Mouse (Mus musculus) neural tube, embryonic 12.5 days (tissue): ENCODE results near the gene U2af1l4. TPM values are rescaled to one million over a fixed set of nuclear protein-coding genes. Genes with fewer than 3 reads are reported as not detected.
A peak's percentile ranks its signal among the peaks of the same experiment; 100 is the strongest.

Source experiments
- ATAC-seq: fragments of 200-750 bp; cut with Nextera tagmentation; 2 replicates; pipeline ENCODE4 v1.8.0; 2017; ENCODE audit warnings: low read depth, mild to moderate bottlenecking, moderate TSS enrichment, moderate library complexity; ENCODE audit not compliant: low FRiP score
- H3K27ac ChIP-seq: fragments of 300-500 bp; sonication (generic); 2 replicates; pipeline ENCODE4 v1.5.1; 2016
- H3K27me3 ChIP-seq: fragments of 300-500 bp; sonication (generic); replicated peaks from 2 replicates; pipeline ENCODE4 v1.6.1; 2016; ENCODE audit warnings: mild to moderate bottlenecking
- H3K36me3 ChIP-seq: fragments of 300-500 bp; sonication (generic); 2 replicates; pipeline ENCODE4 v1.6.1; 2016; ENCODE audit warnings: mild to moderate bottlenecking
- H3K4me1 ChIP-seq: fragments of 300-500 bp; sonication (generic); 2 replicates; pipeline ENCODE4 v1.6.1; 2016
- H3K4me2 ChIP-seq: fragments of 300-500 bp; sonication (generic); replicated peaks from 2 replicates; pipeline ENCODE4 v1.6.1; 2016; ENCODE audit warnings: mild to moderate bottlenecking
- H3K4me3 ChIP-seq: fragments of 300-500 bp; sonication (generic); 2 replicates; pipeline ENCODE4 v1.5.1; 2016
- H3K9ac ChIP-seq: fragments of 300-500 bp; sonication (generic); 2 replicates; pipeline ENCODE4 v1.6.1; 2016; ENCODE audit warnings: mild to moderate bottlenecking
- H3K9me3 ChIP-seq: fragments of 300-500 bp; sonication (generic); 2 replicates; pipeline ENCODE4 v1.6.1; 2016; ENCODE audit warnings: mild to moderate bottlenecking
- WGBS: fragments of 180-500 bp; shearing (Covaris S2); methylation state at CpG from one replicate; pipeline ENCODE4 v1.1.7; 2016; 5-methylcytosine and 5-hydroxymethylcytosine counted together
- polyA plus RNA-seq: library from polyadenylated mRNA; unstranded; fragments of >200 nt; fragmentation: Nextera tagmentation; extraction: Ambion mirVana; gene quantifications from 2 replicates; pipeline ENCODE4 v1.2.1, GENCODE M21; 2016

U2af1l4 gene
- polyA plus RNA-seq, 1 experiment from 2014 or later, result 87.9 TPM

DNA sequence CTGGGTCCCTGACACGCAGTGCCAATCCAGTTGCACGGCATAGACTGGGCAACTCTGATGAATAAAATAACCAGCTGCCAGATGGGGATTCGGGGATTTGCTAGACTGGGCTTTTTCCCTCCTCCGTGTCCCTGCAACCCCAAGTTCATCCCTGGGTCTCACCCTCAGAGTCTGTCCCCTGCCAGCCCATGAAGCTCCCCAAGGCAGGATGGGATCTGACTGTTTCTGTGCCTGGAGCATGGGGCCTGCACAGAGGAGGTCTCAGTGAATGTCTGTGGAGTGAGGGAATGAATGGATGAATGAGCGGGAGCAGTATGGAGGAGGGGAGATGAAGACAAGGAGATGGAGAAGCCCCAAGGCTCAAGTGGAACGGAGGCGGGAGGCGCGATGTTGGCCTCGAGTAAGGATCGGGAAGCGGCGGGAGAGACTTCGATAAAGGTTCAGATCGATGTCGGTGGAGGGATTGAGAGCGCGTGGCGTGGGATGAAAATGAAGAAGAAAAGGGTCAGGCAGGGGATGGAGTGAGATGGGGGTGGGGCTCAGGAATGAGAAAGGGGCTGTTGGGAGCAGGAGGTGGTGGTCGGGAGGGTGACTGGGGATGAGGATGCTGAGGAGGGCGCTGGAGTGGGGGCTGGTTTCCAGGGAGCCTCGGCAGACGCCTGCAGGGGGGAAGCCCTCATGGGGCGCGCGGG, 29.0 kb upstream of the U2af1l4 start:
- Histone ChIP-seq H3K27ac (peak overlapping the region; percentile 77; the same call in 1 of the 2 replicates), H3K27me3 (no peaks in the 10 kb centered on the region), H3K4me1 (peaks cover 33% of the 10 kb centered on the region), H3K4me2 (peak overlapping the region; percentile 81), H3K36me3 (peaks cover 44% of the 10 kb centered on the region), H3K9ac (peak overlapping the region; percentile 87), H3K9me3 (no peaks in the 10 kb centered on the region), H3K4me3 (peak overlapping the region; percentile 78)
- ATAC-seq, result peak; percentile 56
- WGBS, result 6% methylated on average over 26 of the region's 26 CpGs

- Histone ChIP-seq H3K27ac (peak within 1 kb of the TSS; percentile 77), H3K4me3 (peak within 1 kb of the TSS; percentile 78), H3K9me3 (no peaks in the 10 kb centered on the region), H3K4me2 (peak within 1 kb of the TSS; percentile 81), H3K36me3 (peaks cover 43% of the 10 kb centered on the region), H3K9ac (peak within 1 kb of the TSS; percentile 87), H3K27me3 (no peaks in the 10 kb centered on the region), H3K4me1 (peaks cover 33% of the 10 kb centered on the region)
- ATAC-seq, result peak; percentile 89
- WGBS, result under 1% methylated on average over 79 of the region's 84 CpGs
These were observed 28.2 kb upstream of the U2af1l4 start, which contains the start of gene Arhgap33 for GRCm38 (mm10) chr7:30534633-30535577. Arhgap33 (minus strand) TSS chr7:30535060.

DNA sequence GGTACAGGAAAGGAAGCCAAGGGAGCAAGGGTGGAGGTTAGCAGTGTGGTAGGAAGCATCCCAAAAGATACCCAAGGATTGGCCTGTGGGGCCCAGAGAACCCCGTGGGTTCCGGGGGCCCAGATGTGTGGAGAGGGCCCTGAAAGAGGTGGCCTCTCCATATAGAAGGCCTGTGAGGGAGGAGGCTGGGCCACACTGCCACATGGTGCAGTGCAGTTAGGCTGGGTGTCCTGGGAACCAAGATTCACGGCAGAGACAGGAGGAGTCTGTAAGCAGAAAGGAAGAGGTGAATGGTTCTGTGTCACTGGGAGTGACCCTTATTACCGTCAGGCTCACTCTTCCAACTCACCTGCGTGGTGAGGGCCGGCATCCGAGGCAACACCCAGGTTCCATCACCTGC, 22.5 kb upstream of the U2af1l4 start:
- ATAC-seq, result no peak
- H3K9me3 ChIP-seq, result no peaks in the 10 kb centered on the region
- H3K36me3 ChIP-seq, result peaks cover 36% of the 10 kb centered on the region
- H3K27ac ChIP-seq, result no peak overlapping the region
- H3K9ac ChIP-seq, result no peak overlapping the region
- H3K4me1 ChIP-seq, result peaks cover 3% of the 10 kb centered on the region; the same call in 1 of the 2 replicates
- H3K4me2 ChIP-seq, result no peak overlapping the region
- 89% methylated on average over 7 of the region's 7 CpGs for WGBS
- no peak overlapping the region for H3K4me3 ChIP-seq
- no peaks in the 10 kb centered on the region for H3K27me3 ChIP-seq

GRCm38 (mm10) chr7:30544327-30544726, 18.8 kb upstream of the U2af1l4 start:
- Histone ChIP-seq H3K36me3 (peaks cover 43% of the 10 kb centered on the region), H3K27ac (no peak overlapping the region), H3K9me3 (no peaks in the 10 kb centered on the region), H3K4me1 (no peaks in the 10 kb centered on the region), H3K9ac (no peak overlapping the region), H3K4me3 (no peak overlapping the region), H3K27me3 (no peaks in the 10 kb centered on the region), H3K4me2 (no peak overlapping the region)
- no peak for ATAC-seq
- 97% methylated on average over 2 of the region's 2 CpGs for WGBS

- H3K27me3 ChIP-seq, result no peaks in the 10 kb centered on the region
- no peak overlapping the region for H3K4me2 ChIP-seq
- H3K4me1 ChIP-seq, result peaks cover 15% of the 10 kb centered on the region
- no peak for ATAC-seq
- H3K9me3 ChIP-seq, result no peaks in the 10 kb centered on the region
- H3K27ac ChIP-seq, result no peak overlapping the region
- 90% methylated on average over 2 of the region's 2 CpGs for WGBS
- H3K36me3 ChIP-seq, result peaks cover 20% of the 10 kb centered on the region
- no peak overlapping the region for H3K9ac ChIP-seq
- H3K4me3 ChIP-seq, result no peak overlapping the region
These were observed 13.2 kb upstream of the U2af1l4 start for GRCm38 (mm10) chr7:30549880-30550279.

GRCm38 (mm10) chr7:30550603-30551002, 12.5 kb upstream of the U2af1l4 start:
- no peaks in the 10 kb centered on the region for H3K9me3 ChIP-seq
- H3K9ac ChIP-seq, result no peak overlapping the region
- H3K36me3 ChIP-seq, result peaks cover 23% of the 10 kb centered on the region
- no peak for ATAC-seq
- 100% methylated on average over 1 of the region's 1 CpGs for WGBS
- no peaks in the 10 kb centered on the region for H3K27me3 ChIP-seq
- H3K27ac ChIP-seq, result no peak overlapping the region
- peaks cover 15% of the 10 kb centered on the region for H3K4me1 ChIP-seq
- no peak overlapping the region for H3K4me3 ChIP-seq
- no peak overlapping the region for H3K4me2 ChIP-seq

DNA sequence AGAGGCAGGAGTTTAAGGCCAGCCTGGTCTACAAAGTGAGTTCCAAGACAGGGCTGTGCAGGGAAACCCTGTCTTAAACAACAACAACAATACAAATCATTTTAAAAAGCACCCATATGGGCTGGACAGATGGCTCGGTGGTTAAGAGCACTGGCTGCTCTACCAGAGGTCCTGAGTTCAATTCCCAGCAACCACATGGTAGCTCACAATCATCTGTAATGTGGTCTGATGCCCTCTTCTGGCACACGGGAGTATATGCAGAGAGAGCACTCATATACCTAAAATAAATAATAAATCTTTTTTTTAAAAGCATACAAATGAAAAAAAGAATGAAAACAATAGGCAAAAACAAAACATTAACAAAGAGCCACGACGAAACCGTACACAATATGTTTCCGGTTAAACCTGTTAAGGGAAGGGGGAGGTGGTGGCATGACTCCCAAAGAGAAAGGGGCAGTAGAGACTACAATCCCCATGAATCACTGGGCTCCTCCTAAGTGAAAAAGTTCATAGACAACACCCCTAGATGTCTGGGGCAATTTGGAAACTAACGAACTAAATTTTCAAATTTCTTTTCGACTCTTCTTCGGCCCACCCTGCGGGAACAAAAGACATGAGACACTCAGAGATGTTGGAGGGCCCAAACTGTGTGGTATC, 11.5 kb upstream of the U2af1l4 start:
- H3K4me2 ChIP-seq, result peak overlapping the region; percentile 88
- peaks cover 22% of the 10 kb centered on the region for H3K36me3 ChIP-seq
- peak overlapping the region; percentile 57 for H3K9ac ChIP-seq
- no peaks in the 10 kb centered on the region for H3K27me3 ChIP-seq
- ATAC-seq, result peak; percentile 73
- peak overlapping the region; percentile 62; the same call in 1 of the 2 replicates for H3K27ac ChIP-seq
- no peaks in the 10 kb centered on the region for H3K9me3 ChIP-seq
- WGBS, result 4% methylated on average over 10 of the region's 10 CpGs
- peak overlapping the region; percentile 62 for H3K4me3 ChIP-seq
- peaks cover 15% of the 10 kb centered on the region for H3K4me1 ChIP-seq

DNA sequence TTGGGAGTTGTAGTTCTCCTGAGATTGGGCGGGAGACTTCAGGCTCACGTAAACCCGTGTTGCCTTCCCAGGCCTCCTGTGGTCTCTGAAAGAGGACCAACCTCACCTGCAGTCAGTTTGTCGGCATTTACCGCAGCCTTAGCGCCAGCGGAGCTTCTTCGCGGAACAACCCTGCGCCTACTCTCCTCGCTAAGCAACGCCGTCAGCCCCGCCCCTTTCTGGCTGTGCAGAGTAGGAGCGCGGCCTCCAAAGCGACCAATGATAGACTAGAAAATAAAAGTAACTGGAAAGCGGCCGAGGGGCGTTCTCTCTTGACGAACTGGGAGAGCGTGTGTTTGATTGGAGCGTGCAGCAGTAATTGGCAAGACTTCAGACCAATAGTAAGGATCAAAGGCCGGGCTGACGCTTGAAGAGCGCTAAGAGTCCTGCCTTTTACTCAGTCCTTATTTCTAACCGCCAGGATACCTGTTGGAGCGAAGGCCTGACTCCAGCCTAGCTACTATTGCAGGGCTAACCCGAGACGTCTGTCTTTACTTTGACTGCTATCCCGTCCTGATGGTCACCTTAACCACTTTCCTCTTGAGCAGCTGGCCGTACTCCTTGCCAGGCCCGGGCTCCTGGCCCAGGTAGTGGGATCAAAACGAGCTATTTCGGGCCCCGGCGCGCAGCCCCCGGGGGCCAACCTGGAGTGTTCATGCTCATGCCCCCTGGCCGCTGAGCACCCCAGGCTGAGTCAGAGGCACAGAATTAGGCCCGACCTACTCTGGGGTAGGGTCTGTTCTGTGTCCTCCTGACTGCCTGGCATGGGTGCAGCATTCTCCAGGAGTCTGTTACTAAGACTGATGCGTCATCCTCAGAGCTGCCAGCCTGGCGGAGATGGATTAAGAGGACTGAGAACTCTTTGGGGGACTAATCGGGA, 10.7 kb upstream of the U2af1l4 start, which contains the start of the genes Hspb6 and Proser3:
TSS of gene Hspb6 (plus strand) at position 77 of the 919 bp plus-strand sequence.
TSS of gene Proser3 (minus strand) at position 198 of the 919 bp plus-strand sequence.
- Histone ChIP-seq H3K36me3 (peaks cover 29% of the 10 kb centered on the region), H3K9me3 (no peaks in the 10 kb centered on the region), H3K27me3 (no peaks in the 10 kb centered on the region), H3K4me1 (peaks cover 15% of the 10 kb centered on the region), H3K27ac (peak within 1 kb of the TSS; percentile 62; the same call in 1 of the 2 replicates), H3K4me3 (peak within 1 kb of the TSS; percentile 62), H3K9ac (peak within 1 kb of the TSS; percentile 57), H3K4me2 (peak within 1 kb of the TSS; percentile 88)
- WGBS, result 2% methylated on average over 44 of the region's 44 CpGs
- peak; percentile 97 for ATAC-seq

DNA sequence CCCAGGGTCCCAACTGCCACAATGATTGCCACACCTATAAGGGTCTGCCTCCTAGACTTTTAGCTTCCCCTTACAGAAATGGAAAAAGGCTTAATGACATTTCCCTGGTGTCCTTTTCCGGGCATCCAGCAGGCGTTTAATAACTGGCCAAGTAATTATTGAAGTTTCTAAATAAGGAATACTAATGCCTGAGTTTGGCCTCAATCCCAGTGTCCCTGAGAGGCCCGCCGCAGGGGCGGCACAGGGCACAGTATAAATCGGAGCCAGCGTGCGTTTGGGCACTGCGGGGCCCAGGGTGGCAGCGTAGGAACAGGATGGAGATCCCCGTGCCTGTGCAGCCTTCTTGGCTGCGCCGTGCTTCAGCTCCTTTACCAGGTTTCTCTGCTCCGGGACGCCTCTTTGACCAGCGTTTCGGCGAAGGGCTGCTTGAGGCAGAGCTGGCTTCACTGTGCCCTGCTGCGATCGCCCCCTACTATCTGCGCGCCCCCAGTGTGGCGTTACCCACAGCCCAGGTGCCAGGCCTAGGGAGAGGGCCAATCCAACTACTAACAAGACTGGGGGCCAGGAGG, 10.0 kb upstream of the U2af1l4 start:
- peaks cover 31% of the 10 kb centered on the region for H3K36me3 ChIP-seq
- H3K4me1 ChIP-seq, result peaks cover 18% of the 10 kb centered on the region
- peak overlapping the region; percentile 88 for H3K4me2 ChIP-seq
- peak overlapping the region; percentile 57 for H3K9ac ChIP-seq
- no peaks in the 10 kb centered on the region for H3K9me3 ChIP-seq
- H3K27me3 ChIP-seq, result no peaks in the 10 kb centered on the region
- H3K27ac ChIP-seq, result peak overlapping the region; percentile 12; the same call in 1 of the 2 replicates
- peak overlapping the region; percentile 62 for H3K4me3 ChIP-seq
- ATAC-seq, result no peak
- WGBS, result 6% methylated on average over 23 of the region's 23 CpGs

GRCm38 (mm10) chr7:30553810-30554584, 9.1 kb upstream of the U2af1l4 start:
- H3K9ac ChIP-seq, result peak overlapping the region; percentile 57; the same call in 1 of the 2 replicates
- ATAC-seq, result no peak
- H3K36me3 ChIP-seq, result peaks cover 29% of the 10 kb centered on the region
- H3K9me3 ChIP-seq, result no peaks in the 10 kb centered on the region
- H3K27ac ChIP-seq, result no peak overlapping the region
- no peaks in the 10 kb centered on the region for H3K27me3 ChIP-seq
- H3K4me1 ChIP-seq, result peaks cover 27% of the 10 kb centered on the region
- 87% methylated on average over 22 of the region's 22 CpGs for WGBS
- H3K4me3 ChIP-seq, result peak overlapping the region; percentile 62; the same call in 1 of the 2 replicates
- peak overlapping the region; percentile 88 for H3K4me2 ChIP-seq
